Mouse (Mus musculus): ENCODE results near the gene Gm37240. TPM values are rescaled to one million over a fixed set of nuclear protein-coding genes. Genes with fewer than 3 reads are reported as not detected.
"Not testable (repeated sequence)": the region's sequence is repeated elsewhere in the genome, so short reads cannot be mapped to it uniquely, and the experiment has no call there.

Gm37240 gene
- total and polyA plus RNA-seq, 2 experiments from 2014 or later, result 0.43 to 1.9 TPM

- WGBS, result 24% methylated on average over 6 of the region's 6 CpGs
Measured at GRCm38 (mm10) chr3:85573216-85573863, 314.0 kb downstream of the Gm37240 start.

DNA sequence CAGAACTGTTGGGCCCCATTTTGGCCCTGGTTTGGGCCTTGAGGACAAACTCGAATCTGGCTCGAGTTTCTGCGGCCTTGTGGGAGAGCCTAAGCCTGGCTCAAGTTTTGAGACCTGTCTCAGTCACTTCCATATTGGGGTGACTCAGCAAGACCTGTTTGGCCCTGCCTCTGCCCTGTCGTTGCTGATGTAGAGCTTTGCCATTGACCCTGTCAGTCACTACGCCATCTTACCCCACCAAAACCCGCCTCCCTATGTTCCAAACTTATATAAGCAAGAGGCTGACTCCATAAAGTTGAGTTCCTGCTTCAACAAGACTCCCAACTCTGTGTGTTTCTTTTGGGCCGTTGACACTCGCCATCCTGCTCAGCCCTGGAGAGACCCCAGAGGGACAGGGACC lies 314.8 kb downstream of the Gm37240 start:
- WGBS, result 91% methylated on average over 8 of the region's 8 CpGs
- H3K27ac ChIP-seq (ENCODE audit: low read depth, low read length); H3K27me3 ChIP-seq (ENCODE audit: insufficient read depth, low read length); H3K36me3 ChIP-seq (ENCODE audit: insufficient read depth, low read length); H3K9ac ChIP-seq (replicated peaks; ENCODE audit: low read length, poor library complexity, severe bottlenecking); ATAC-seq (ENCODE audit: low FRiP score); H3K4me3 ChIP-seq (ENCODE audit: low read depth, low read length); DNase-seq (ENCODE audit: low spot score); H3K9me3 ChIP-seq (ENCODE audit: low read length); H3K4me1 ChIP-seq (ENCODE audit: insufficient read depth, low read length); H3K4me2 ChIP-seq (ENCODE audit: low read depth, low read length, poor library complexity, severe bottlenecking): not testable (repeated sequence)

More at GRCm38 (mm10) chr3:85573216-85573863, 314.0 kb downstream of the Gm37240 start:
- Histone ChIP-seq H3K27ac (ENCODE audit: low read depth, low read length) (no peak overlapping the region), H3K4me1 (ENCODE audit: insufficient read depth, low read length) (no peaks in the 10 kb centered on the region), H3K36me3 (ENCODE audit: insufficient read depth, low read length) (no peaks in the 10 kb centered on the region), H3K9ac (replicated peaks; ENCODE audit: low read length, poor library complexity, severe bottlenecking) (no peak overlapping the region), H3K9me3 (ENCODE audit: low read length) (no peaks in the 10 kb centered on the region), H3K4me2 (ENCODE audit: low read depth, low read length, poor library complexity, severe bottlenecking) (peak overlapping the region; percentile 42), H3K27me3 (ENCODE audit: insufficient read depth, low read length) (no peaks in the 10 kb centered on the region), H3K4me3 (ENCODE audit: low read depth, low read length) (peak overlapping the region; percentile 62)
- no peak for DNase-seq (ENCODE audit: low spot score)
- TF ChIP-seq CTCF (IDR thresholded peaks at IDR 0.05), result no peak
- no peak for ATAC-seq (ENCODE audit: low FRiP score)

GRCm38 (mm10) chr3:85571276-85571675 lies 316.0 kb downstream of the Gm37240 start:
- Histone ChIP-seq H3K27ac (ENCODE audit: low read depth, low read length) (no peak overlapping the region), H3K9ac (replicated peaks; ENCODE audit: low read length, poor library complexity, severe bottlenecking) (no peak overlapping the region), H3K4me3 (ENCODE audit: low read depth, low read length) (no peak overlapping the region), H3K27me3 (ENCODE audit: insufficient read depth, low read length) (no peaks in the 10 kb centered on the region), H3K4me2 (ENCODE audit: low read depth, low read length, poor library complexity, severe bottlenecking) (no peak overlapping the region), H3K36me3 (ENCODE audit: insufficient read depth, low read length) (no peaks in the 10 kb centered on the region), H3K4me1 (ENCODE audit: insufficient read depth, low read length) (no peaks in the 10 kb centered on the region), H3K9me3 (ENCODE audit: low read length) (no peaks in the 10 kb centered on the region)
- ATAC-seq (ENCODE audit: low FRiP score), result no peak
- TF ChIP-seq CTCF (IDR thresholded peaks at IDR 0.05), result peak; percentile 77
- DNase-seq (ENCODE audit: low spot score), result peak; percentile 81
- WGBS, result 59% methylated on average over 2 of the region's 2 CpGs

- H3K27me3 ChIP-seq (ENCODE audit: insufficient read depth, low read length), result no peaks in the 10 kb centered on the region
- 76% methylated on average over 2 of the region's 2 CpGs for WGBS
- DNase-seq (ENCODE audit: low spot score), result no peak
- ATAC-seq (ENCODE audit: low FRiP score), result no peak
- TF ChIP-seq CTCF (IDR thresholded peaks at IDR 0.05), result 0 out of 2 replicates have a peak, but pooled peaks have one; percentile 10
- no peaks in the 10 kb centered on the region for H3K36me3 ChIP-seq (ENCODE audit: insufficient read depth, low read length)
- H3K4me1 ChIP-seq (ENCODE audit: insufficient read depth, low read length), result no peaks in the 10 kb centered on the region
- no peaks in the 10 kb centered on the region for H3K9me3 ChIP-seq (ENCODE audit: low read length)
- no peak overlapping the region for H3K4me3 ChIP-seq (ENCODE audit: low read depth, low read length)
- no peak overlapping the region for H3K4me2 ChIP-seq (ENCODE audit: low read depth, low read length, poor library complexity, severe bottlenecking)
- no peak overlapping the region for H3K27ac ChIP-seq (ENCODE audit: low read depth, low read length)
- no peak overlapping the region for H3K9ac ChIP-seq (replicated peaks; ENCODE audit: low read length, poor library complexity, severe bottlenecking)
Measured at GRCm38 (mm10) chr3:85564603-85565002, 322.7 kb downstream of the Gm37240 start.

DNA sequence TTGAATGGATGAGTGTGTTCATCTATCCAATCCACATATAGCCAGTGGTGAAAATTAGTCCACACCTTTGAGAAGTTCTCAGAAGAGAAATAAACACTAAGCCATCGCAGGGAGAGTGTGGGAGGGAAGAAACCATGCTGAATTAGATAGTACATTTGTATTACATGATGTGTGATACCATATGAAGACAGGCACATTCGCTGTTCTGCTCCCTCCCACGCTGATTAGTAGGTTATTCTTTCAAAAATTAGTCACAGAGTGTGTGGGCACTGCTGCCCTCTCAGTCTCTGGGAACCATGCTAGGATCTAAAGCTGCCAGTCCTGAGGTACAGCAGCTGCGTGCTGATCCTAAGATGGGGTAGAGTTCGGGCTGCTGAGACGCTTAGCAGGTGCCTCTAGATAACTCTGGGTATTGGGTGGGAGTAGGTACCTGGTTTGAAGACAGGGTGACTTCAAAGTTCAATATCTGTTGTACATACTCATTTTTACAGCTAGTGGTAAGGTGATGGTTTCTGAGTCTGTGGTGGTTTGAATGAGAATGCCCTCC lies 333.5 kb downstream of the Gm37240 start:
- H3K4me1 ChIP-seq (ENCODE audit: insufficient read depth, low read length), result no peaks in the 10 kb centered on the region
- no peaks in the 10 kb centered on the region for H3K27me3 ChIP-seq (ENCODE audit: insufficient read depth, low read length)

DNA sequence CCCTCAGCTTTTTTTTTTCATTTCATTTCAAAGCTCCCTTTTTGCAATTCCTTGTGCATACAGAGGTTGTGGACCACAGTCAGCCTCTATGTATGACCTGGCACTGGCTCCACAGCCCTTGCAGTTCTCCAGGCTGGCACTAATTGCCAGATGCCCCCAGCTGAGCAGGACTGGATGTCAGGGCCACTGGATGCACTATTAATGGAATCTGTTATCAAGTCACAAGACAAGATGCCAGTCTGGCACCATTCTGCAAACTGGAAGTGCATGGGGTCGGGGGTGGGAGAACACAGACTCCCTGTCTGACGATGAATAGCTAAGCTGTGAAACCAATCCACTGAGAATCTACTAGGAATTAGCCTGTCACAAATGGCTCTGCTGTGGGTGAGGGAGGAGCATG lies 336.0 kb downstream of the Gm37240 start:
- DNase-seq (ENCODE audit: low spot score) (peak; percentile 72), ATAC-seq (ENCODE audit: low FRiP score) (no peak; the same call in 1 of the 2 replicates)
- Histone ChIP-seq H3K4me1 (ENCODE audit: insufficient read depth, low read length) (no peaks in the 10 kb centered on the region), H3K4me3 (ENCODE audit: low read depth, low read length) (no peak overlapping the region), H3K4me2 (ENCODE audit: low read depth, low read length, poor library complexity, severe bottlenecking) (no peak overlapping the region), H3K27ac (ENCODE audit: low read depth, low read length) (no peak overlapping the region), H3K9ac (replicated peaks; ENCODE audit: low read length, poor library complexity, severe bottlenecking) (no peak overlapping the region), H3K36me3 (ENCODE audit: insufficient read depth, low read length) (no peaks in the 10 kb centered on the region), H3K9me3 (ENCODE audit: low read length) (no peaks in the 10 kb centered on the region), H3K27me3 (ENCODE audit: insufficient read depth, low read length) (no peaks in the 10 kb centered on the region)
- WGBS, result 51% methylated on average over 2 of the region's 2 CpGs
- no peak for TF ChIP-seq CTCF (IDR thresholded peaks at IDR 0.05)

More for the DNA sequence above, 333.5 kb downstream of the Gm37240 start:
- H3K9ac ChIP-seq (replicated peaks; ENCODE audit: low read length, poor library complexity, severe bottlenecking), result no peak overlapping the region
- no peaks in the 10 kb centered on the region for H3K36me3 ChIP-seq (ENCODE audit: insufficient read depth, low read length)
- 72% methylated on average over 6 of the region's 6 CpGs for WGBS
- H3K4me2 ChIP-seq (ENCODE audit: low read depth, low read length, poor library complexity, severe bottlenecking), result no peak overlapping the region
- no peaks in the 10 kb centered on the region for H3K9me3 ChIP-seq (ENCODE audit: low read length)
- DNase-seq (ENCODE audit: low spot score) (no peak), ATAC-seq (ENCODE audit: low FRiP score) (no peak)
- no peak overlapping the region for H3K4me3 ChIP-seq (ENCODE audit: low read depth, low read length)
- no peak for TF ChIP-seq CTCF (IDR thresholded peaks at IDR 0.05)
- no peak overlapping the region for H3K27ac ChIP-seq (ENCODE audit: low read depth, low read length)

All from midbrain, postnatal 0 days (tissue).